Mouse (Mus musculus): ENCODE measurements around the gene Katnal1. TPM values are rescaled to one million over a fixed set of nuclear protein-coding genes. Genes with fewer than 3 reads are reported as not detected.

Katnal1 gene
- polyA plus RNA-seq, 1 experiment from 2014 or later: 38.0 TPM

DNA sequence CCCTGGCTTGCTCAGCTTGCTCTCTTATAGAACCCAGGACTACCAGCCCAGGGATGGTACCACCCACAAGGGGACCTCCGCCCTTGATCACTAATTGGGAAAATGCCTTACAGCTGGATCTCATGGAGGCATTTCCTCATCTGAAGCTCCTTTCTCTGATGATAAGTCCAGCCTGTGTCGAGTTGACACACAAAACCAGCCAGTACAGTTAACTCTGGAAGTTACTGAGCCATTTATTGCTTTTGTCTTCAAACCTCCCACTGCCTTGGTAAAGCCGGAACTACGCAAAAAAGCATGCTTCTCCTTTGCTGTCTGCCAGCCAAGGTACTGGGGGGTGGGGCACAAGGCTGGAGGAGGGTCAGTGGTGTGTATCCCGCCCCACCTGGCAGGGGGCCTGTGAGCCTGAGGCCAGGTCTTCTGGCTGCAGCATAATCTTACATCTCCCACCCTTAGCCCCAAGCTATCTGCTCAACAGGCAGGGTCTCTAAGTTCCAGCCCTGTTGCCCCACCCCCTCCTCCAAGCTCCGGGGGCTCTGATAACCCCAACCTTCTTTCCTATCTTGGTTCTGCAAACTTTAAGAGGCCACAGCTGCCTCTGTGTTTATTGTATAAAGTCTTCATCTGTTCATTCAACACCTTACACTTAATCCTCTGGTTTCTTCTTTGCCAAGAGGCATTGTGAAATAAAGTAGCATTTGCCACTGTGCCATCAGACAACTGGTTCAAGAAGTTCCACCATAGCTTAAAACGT lies 6.1 kb upstream of the Katnal1 start:
- DNase-seq (ENCODE audit: low spot score): no peak
- no peak for ATAC-seq (ENCODE audit: low FRiP score)
- Histone ChIP-seq H3K4me2 (replicated peaks) (no peak overlapping the region), H3K36me3 (replicated peaks; ENCODE audit: control insufficient read depth, insufficient read depth) (no peaks in the 10 kb centered on the region), H3K4me1 (replicated peaks; ENCODE audit: control insufficient read depth, insufficient read depth, low read length) (no peaks in the 10 kb centered on the region), H3K9ac (no peak overlapping the region), H3K27ac (no peak overlapping the region), H3K27me3 (ENCODE audit: control insufficient read depth, insufficient read depth, low read length) (no peaks in the 10 kb centered on the region), H3K9me3 (ENCODE audit: control insufficient read depth, low read length) (0 out of 2 replicates have a peak, but pooled peaks cover 3% of the 10 kb centered on the region), H3K4me3 (replicated peaks; ENCODE audit: low read length) (no peak overlapping the region)
- 57% methylated on average over 7 of the region's 7 CpGs for WGBS

DNA sequence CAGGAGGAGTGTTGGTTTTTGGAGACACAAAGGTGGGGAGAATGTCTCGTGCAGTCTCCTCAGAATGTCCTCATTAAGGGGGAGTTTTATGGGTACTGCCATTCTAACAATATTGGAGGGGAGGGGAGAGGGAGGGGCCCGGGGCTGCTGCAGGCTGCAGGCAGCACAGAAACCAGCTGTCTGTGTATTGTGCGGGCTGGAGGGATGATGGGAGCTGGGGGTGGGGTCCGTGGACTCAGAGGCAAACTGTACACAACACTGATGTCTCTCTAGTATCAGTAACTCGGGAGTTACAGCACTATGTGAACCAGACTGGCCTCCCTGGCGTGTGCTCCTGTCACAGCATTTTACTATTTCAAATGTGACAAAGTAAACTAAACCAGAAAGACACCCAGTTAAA lies 5.3 kb upstream of the Katnal1 start:
- ATAC-seq (ENCODE audit: low FRiP score): no peak

DNA sequence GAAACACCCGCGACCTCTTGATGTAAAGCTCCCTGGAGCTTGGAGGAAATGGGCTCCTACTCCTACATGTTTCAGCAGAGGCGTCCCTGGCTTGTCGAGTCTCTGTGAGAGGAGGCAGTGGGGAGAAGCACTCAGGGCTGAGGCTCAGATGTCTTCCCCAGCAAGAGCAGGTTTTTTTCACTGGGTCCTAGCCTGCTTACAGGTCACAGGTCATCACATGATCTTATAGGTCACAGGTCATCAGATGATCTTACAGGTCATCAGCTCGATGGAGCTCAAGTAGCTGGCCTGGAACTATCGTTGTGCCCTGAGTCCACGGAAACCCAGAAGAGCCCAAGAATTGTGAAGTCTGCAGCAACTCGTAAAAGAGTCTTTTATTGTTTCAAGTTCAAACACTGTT lies 4.6 kb upstream of the Katnal1 start:
- no peak overlapping the region for H3K27ac ChIP-seq
- no peaks in the 10 kb centered on the region for H3K36me3 ChIP-seq (replicated peaks; ENCODE audit: control insufficient read depth, insufficient read depth)
- no peaks in the 10 kb centered on the region for H3K27me3 ChIP-seq (ENCODE audit: control insufficient read depth, insufficient read depth, low read length)
- no peaks in the 10 kb centered on the region; the same call in 1 of the 2 replicates for H3K4me1 ChIP-seq (replicated peaks; ENCODE audit: control insufficient read depth, insufficient read depth, low read length)
- H3K9me3 ChIP-seq (ENCODE audit: control insufficient read depth, low read length): 0 out of 2 replicates have a peak, but pooled peaks cover 3% of the 10 kb centered on the region
- WGBS: 78% methylated on average over 8 of the region's 8 CpGs
- H3K4me3 ChIP-seq (replicated peaks; ENCODE audit: low read length): no peak overlapping the region
- no peak for ATAC-seq (ENCODE audit: low FRiP score)
- DNase-seq (ENCODE audit: low spot score): no peak
- no peak overlapping the region for H3K9ac ChIP-seq
- H3K4me2 ChIP-seq (replicated peaks): no peak overlapping the region

More for the DNA sequence above, 5.3 kb upstream of the Katnal1 start:
- Histone ChIP-seq H3K36me3 (replicated peaks; ENCODE audit: control insufficient read depth, insufficient read depth) (no peaks in the 10 kb centered on the region), H3K9ac (no peak overlapping the region), H3K27me3 (ENCODE audit: control insufficient read depth, insufficient read depth, low read length) (no peaks in the 10 kb centered on the region), H3K4me1 (replicated peaks; ENCODE audit: control insufficient read depth, insufficient read depth, low read length) (no peaks in the 10 kb centered on the region; the same call in 1 of the 2 replicates), H3K9me3 (ENCODE audit: control insufficient read depth, low read length) (0 out of 2 replicates have a peak, but pooled peaks cover 3% of the 10 kb centered on the region), H3K4me3 (replicated peaks; ENCODE audit: low read length) (no peak overlapping the region), H3K4me2 (replicated peaks) (no peak overlapping the region), H3K27ac (no peak overlapping the region)
- DNase-seq (ENCODE audit: low spot score): no peak
- 45% methylated on average over 6 of the region's 6 CpGs for WGBS

DNA sequence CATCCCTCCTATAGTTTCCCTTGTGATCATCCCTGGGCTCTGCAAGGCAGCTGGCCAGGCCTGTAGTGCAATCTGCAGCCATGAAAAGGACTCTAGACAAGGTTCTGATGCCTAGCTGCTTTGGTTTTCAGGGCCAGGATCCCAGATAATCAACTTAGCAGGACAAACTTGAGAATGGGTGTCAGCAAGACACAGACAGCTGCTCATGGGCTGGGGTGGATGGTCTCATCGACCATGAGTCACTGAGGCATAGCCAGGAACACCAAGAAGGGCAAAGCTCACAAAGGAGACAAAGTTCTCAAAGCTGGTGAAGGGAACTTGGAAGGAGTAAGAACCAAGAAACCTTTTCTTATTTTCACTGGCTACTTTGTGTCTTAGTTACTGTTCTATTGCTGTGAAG lies 2.2 kb upstream of the Katnal1 start:
- H3K27ac ChIP-seq: no peak overlapping the region
- H3K27me3 ChIP-seq (ENCODE audit: control insufficient read depth, insufficient read depth, low read length): no peaks in the 10 kb centered on the region
- H3K4me2 ChIP-seq (replicated peaks): no peak overlapping the region
- DNase-seq (ENCODE audit: low spot score) (no peak), ATAC-seq (ENCODE audit: low FRiP score) (no peak)
- peaks cover 9% of the 10 kb centered on the region for H3K4me1 ChIP-seq (replicated peaks; ENCODE audit: control insufficient read depth, insufficient read depth, low read length)
- H3K36me3 ChIP-seq (replicated peaks; ENCODE audit: control insufficient read depth, insufficient read depth): 0 out of 2 replicates have a peak, but pooled peaks cover under 1% of the 10 kb centered on the region
- H3K9me3 ChIP-seq (ENCODE audit: control insufficient read depth, low read length): 0 out of 2 replicates have a peak, but pooled peaks cover 3% of the 10 kb centered on the region
- no peak overlapping the region for H3K4me3 ChIP-seq (replicated peaks; ENCODE audit: low read length)
- H3K9ac ChIP-seq: no peak overlapping the region
- 91% methylated on average over 1 of the region's 1 CpGs for WGBS

DNA sequence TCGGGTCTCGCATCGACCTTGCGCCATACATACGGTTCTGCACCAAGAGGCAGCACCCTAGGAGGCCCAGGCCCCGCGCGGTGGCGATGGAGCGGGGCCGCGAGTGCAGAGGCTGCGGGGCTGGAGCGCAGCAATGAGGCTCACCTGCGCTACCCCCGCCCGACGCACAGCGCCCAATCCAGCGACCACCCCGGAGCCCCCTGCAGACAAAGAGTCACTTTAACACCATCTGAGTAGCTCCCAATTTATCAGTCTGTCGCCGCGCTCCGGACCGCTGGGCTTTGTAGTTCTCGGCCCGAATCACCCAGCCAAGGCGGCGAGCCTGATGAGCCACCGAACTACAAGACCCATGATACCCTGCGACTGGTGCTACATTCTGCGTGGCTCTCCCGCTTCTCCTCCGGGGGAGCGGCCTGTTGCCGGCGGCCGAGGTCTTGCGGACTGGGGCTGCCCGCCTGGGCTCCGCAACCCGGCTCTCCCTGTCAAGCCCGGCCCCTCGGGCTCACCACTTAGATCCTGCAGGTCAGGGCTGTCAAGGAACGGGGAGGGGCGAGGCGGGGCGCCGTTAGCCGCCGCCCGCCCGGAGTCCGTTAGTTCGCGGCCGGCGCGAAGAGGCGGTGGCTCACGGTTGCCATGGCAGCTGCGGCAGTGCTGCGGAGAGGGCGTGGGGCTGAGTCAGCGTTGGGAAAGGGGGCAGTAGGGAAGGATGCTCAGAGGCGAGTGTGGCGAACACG lies 571 bp downstream of the Katnal1 start:
- ATAC-seq (ENCODE audit: low FRiP score): peak; percentile 99
- DNase-seq (ENCODE audit: low spot score): peak; percentile 92
- H3K27ac ChIP-seq: peak overlapping the region; percentile 96
- no peaks in the 10 kb centered on the region for H3K27me3 ChIP-seq (ENCODE audit: control insufficient read depth, insufficient read depth, low read length)
- peak overlapping the region; percentile 70 for H3K4me3 ChIP-seq (replicated peaks; ENCODE audit: low read length)
- H3K36me3 ChIP-seq (replicated peaks; ENCODE audit: control insufficient read depth, insufficient read depth): 0 out of 2 replicates have a peak, but pooled peaks cover 2% of the 10 kb centered on the region
- H3K9ac ChIP-seq: peak overlapping the region; percentile 81
- WGBS: under 1% methylated on average over 65 of the region's 69 CpGs
- peak overlapping the region; percentile 71 for H3K4me2 ChIP-seq (replicated peaks)
- no peaks in the 10 kb centered on the region for H3K9me3 ChIP-seq (ENCODE audit: control insufficient read depth, low read length)
- H3K4me1 ChIP-seq (replicated peaks; ENCODE audit: control insufficient read depth, insufficient read depth, low read length): peaks cover 9% of the 10 kb centered on the region

DNA sequence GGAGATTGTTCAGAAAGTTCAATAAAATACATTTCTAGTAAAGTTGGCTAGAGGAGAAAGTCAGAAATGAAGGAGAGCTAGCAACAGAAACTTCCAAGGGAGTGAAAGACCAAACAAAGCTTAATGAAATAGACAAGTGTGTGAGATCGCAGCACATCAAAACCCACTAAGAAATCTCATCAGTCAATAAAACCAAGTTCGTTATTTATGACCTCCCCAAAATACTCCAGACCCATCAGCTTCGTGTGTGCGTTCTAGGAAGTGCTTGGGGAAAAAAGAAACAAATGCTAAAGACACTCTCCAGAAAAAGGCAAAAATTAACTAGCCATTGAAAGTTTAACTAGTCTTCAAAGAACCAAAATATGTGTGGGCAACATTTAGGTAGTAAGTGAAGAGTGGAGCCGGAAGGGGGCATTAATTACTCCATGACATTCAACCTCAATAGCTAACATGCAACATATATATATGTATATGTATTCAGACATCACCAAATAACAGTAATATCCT lies 1.4 kb downstream of the Katnal1 start:
- H3K4me2 ChIP-seq (replicated peaks): peak overlapping the region; percentile 71
- DNase-seq (ENCODE audit: low spot score): no peak

DNA sequence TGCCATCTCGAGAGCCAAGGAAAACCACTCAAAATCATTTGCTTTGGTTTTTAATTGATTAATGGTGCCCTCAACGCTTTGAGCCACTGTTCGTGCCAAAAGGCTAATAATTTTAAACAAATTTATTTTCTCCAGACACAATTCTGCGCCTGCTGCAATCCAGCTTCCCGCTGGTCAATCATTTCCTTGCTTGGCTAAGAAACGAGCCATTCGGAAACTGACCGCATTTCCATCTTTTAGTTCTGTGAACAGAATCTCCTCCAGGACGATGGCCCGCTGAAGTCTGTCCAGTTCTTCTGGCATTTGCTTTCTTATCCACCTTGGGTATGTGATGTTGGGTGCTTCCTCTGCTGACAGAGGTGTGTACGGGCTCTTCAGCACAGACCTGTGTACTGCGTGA lies 4.5 kb downstream of the Katnal1 start:
- H3K4me1 ChIP-seq (replicated peaks; ENCODE audit: control insufficient read depth, insufficient read depth, low read length): peaks cover 9% of the 10 kb centered on the region
- no peak overlapping the region for H3K4me2 ChIP-seq (replicated peaks)
- peaks cover 14% of the 10 kb centered on the region for H3K36me3 ChIP-seq (replicated peaks; ENCODE audit: control insufficient read depth, insufficient read depth)
- 95% methylated on average over 12 of the region's 12 CpGs for WGBS
- H3K27me3 ChIP-seq (ENCODE audit: control insufficient read depth, insufficient read depth, low read length): no peaks in the 10 kb centered on the region
- H3K9ac ChIP-seq: no peak overlapping the region
- DNase-seq (ENCODE audit: low spot score): no peak
- H3K27ac ChIP-seq: no peak overlapping the region
- no peak overlapping the region for H3K4me3 ChIP-seq (replicated peaks; ENCODE audit: low read length)
- ATAC-seq (ENCODE audit: low FRiP score): no peak
- no peaks in the 10 kb centered on the region for H3K9me3 ChIP-seq (ENCODE audit: control insufficient read depth, low read length)

More for the DNA sequence above, 1.4 kb downstream of the Katnal1 start:
- Histone ChIP-seq H3K4me1 (replicated peaks; ENCODE audit: control insufficient read depth, insufficient read depth, low read length) (peaks cover 9% of the 10 kb centered on the region), H3K27me3 (ENCODE audit: control insufficient read depth, insufficient read depth, low read length) (no peaks in the 10 kb centered on the region), H3K9ac (peak overlapping the region; percentile 81), H3K27ac (peak overlapping the region; percentile 96), H3K9me3 (ENCODE audit: control insufficient read depth, low read length) (no peaks in the 10 kb centered on the region), H3K36me3 (replicated peaks; ENCODE audit: control insufficient read depth, insufficient read depth) (0 out of 2 replicates have a peak, but pooled peaks cover 2% of the 10 kb centered on the region), H3K4me3 (replicated peaks; ENCODE audit: low read length) (peak overlapping the region; percentile 70)
- 45% methylated on average over 5 of the region's 5 CpGs for WGBS
- ATAC-seq (ENCODE audit: low FRiP score): no peak

DNA sequence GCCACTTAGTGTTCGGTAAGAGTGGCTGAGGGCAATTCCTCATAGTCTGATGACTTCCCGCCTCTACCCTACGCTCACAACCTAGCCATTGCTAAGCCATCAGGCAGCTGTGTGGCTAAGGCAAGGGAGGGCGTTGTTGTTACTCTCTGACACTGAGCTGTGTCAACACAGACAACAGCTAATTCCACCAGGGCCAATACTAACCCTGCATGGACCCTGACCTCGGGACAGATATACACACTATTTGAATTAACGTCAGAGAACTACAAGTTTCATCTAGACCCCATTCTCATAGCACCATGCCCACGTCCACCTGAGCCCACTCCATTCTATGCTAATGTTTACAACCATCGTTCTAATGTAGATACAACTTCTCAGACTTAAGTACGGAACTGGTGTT lies 5.1 kb downstream of the Katnal1 start:
- 86% methylated on average over 9 of the region's 9 CpGs for WGBS
- DNase-seq (ENCODE audit: low spot score) (no peak), ATAC-seq (ENCODE audit: low FRiP score) (no peak)
- H3K27ac ChIP-seq: no peak overlapping the region
- no peak overlapping the region for H3K4me3 ChIP-seq (replicated peaks; ENCODE audit: low read length)
- no peak overlapping the region for H3K4me2 ChIP-seq (replicated peaks)
- no peaks in the 10 kb centered on the region for H3K27me3 ChIP-seq (ENCODE audit: control insufficient read depth, insufficient read depth, low read length)
- H3K9ac ChIP-seq: no peak overlapping the region
- no peaks in the 10 kb centered on the region for H3K9me3 ChIP-seq (ENCODE audit: control insufficient read depth, low read length)
- H3K4me1 ChIP-seq (replicated peaks; ENCODE audit: control insufficient read depth, insufficient read depth, low read length): peaks cover 9% of the 10 kb centered on the region
- peaks cover 19% of the 10 kb centered on the region for H3K36me3 ChIP-seq (replicated peaks; ENCODE audit: control insufficient read depth, insufficient read depth)

DNA sequence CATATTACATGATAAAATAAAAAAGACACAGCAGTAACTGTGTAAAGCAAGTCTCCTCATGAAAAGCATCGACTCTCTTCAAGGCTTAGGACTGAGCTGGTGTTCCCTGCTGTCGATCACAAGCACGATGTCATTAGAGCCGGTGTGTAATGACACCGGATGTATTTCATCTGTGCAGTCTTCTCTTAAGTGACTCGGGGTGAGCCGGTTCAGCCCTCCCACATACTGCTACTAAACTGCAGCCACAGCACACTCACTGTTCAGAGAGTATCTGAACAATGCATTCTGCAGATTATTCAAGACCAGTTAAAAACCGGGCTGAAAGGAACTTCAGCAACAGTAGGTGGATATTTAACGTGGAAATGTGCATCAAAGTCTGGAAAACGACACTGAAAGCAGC lies 5.7 kb downstream of the Katnal1 start:
- Histone ChIP-seq H3K36me3 (replicated peaks; ENCODE audit: control insufficient read depth, insufficient read depth) (peaks cover 26% of the 10 kb centered on the region), H3K27me3 (ENCODE audit: control insufficient read depth, insufficient read depth, low read length) (no peaks in the 10 kb centered on the region), H3K9ac (no peak overlapping the region), H3K9me3 (ENCODE audit: control insufficient read depth, low read length) (no peaks in the 10 kb centered on the region), H3K4me2 (replicated peaks) (no peak overlapping the region), H3K4me3 (replicated peaks; ENCODE audit: low read length) (no peak overlapping the region), H3K27ac (no peak overlapping the region), H3K4me1 (replicated peaks; ENCODE audit: control insufficient read depth, insufficient read depth, low read length) (peaks cover 9% of the 10 kb centered on the region)
- 74% methylated on average over 10 of the region's 10 CpGs for WGBS
- no peak for DNase-seq (ENCODE audit: low spot score)
- no peak for ATAC-seq (ENCODE audit: low FRiP score)

All from hindbrain, embryonic 14.5 days (tissue).